Mouse (Mus musculus) gastrocnemius, adult 2 months (tissue): Measurements from ENCODE around the gene Adtrp. TPM values are rescaled to one million over a fixed set of nuclear protein-coding genes. Genes with fewer than 3 reads are reported as not detected.
A peak's percentile ranks its signal among the peaks of the same experiment; 100 is the strongest.

Experiments used
- DNase-seq: peaks from one replicate; pipeline ENCODE4 v3.0.0; 2022
- H3K27ac ChIP-seq: fragments of 200-600 bp; 2 replicates; pipeline ENCODE4 v1.8.1; 2022; ENCODE audit warnings: mild to moderate bottlenecking
- H3K4me3 ChIP-seq: fragments of 200-600 bp; 2 replicates; pipeline ENCODE4 v1.8.1; 2022; ENCODE audit warnings: mild to moderate bottlenecking, moderate library complexity
- CTCF ChIP-seq: fragments of 200-600 bp; IDR thresholded peaks from 2 replicates; pipeline ENCODE4 v1.8.1; 2022; ENCODE audit warnings: antibody characterized with exemption, mild to moderate bottlenecking, moderate library complexity
- intact Hi-C: fragments of 180-260 bp; cut with DNase I; formaldehyde crosslinking; loops from one replicate; pipeline ENCODE4 v1.15.1; 2025
- total RNA-seq, 2 experiments: library from RNA; stranded (reverse); gene quantifications; 2 replicates each; pipeline ENCODE4 v1.2.3; 2021

Gene Adtrp
- total RNA-seq, 2 experiments from 2014 or later: not detected

DNA sequence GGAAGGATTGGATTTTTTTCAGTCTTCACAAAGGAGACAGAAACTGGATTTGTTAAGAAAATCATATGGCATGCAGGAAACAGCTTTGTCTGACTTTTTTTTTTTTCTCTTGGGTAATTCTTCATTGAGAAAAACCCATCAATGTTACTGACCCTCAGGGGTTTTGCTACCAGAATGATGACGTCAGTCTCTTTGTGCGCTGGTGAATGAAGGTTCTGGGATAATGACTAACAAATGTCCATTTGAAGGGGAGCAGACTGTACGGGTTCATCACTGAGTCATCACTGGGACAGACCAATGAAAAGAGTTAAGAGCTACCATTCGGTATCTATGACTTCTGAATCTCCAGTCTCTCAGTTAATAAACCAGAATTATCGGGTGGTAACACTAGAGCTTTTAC is 97.0 kb downstream of the Adtrp start:
- DNase-seq: no peak
- Histone ChIP-seq H3K27ac (no peak overlapping the region), H3K4me3 (no peak overlapping the region)
- intact Hi-C loops: no loop called here
- no peak for TF ChIP-seq CTCF

DNA sequence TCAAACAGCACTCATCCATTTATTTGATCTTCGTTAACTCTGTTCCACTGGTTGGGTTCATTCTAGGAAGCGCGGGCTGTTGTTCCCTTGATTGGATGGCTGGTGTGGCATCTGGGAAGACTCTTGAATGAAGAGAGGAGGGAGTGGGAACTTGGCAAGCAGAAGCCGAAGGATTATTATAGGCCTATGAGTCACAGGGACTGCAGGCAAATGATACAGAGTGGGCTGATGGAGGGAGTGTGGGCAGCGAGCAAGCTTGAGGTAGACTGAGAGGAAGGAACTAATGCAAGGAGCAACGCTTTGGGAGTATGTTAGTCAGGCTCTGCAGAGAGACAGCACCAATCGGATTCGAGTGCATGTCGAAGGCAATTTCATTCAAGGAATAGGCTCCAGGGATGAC is 98.6 kb downstream of the Adtrp start:
- TF ChIP-seq CTCF: no peak
- Histone ChIP-seq H3K27ac (no peak overlapping the region), H3K4me3 (no peak overlapping the region)
- no peak for DNase-seq
- intact Hi-C loops: loop anchor here (5.0 to 10.0 kb wide), 2 partner anchors 298 to 396 kb away; no protein-coding TSS in a partner anchor

DNA sequence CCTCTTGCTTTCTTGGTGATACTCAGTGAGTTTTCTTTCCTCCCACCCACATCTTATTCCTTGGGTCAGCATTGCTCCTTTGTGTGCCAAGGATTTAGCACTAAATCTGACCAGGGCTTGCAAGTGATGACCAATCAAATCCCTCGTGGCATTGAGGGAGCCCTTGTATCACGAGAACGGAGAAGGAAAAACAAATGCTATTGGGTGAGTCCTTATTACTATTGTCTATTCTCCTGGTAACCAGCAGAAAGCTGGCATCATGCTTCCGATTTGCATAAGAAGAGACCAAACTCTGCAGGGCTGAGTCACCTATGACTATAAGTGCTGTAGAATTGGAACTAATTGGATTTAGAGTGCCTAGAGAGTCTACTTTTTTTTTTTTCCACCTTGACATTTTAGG is 99.8 kb downstream of the Adtrp start:
- Histone ChIP-seq H3K27ac (no peak overlapping the region), H3K4me3 (no peak overlapping the region)
- intact Hi-C loops: loop anchor here (5.0 to 10.0 kb wide), 2 partner anchors 300 to 397 kb away; no protein-coding TSS in a partner anchor
- no peak for TF ChIP-seq CTCF
- no peak for DNase-seq

DNA sequence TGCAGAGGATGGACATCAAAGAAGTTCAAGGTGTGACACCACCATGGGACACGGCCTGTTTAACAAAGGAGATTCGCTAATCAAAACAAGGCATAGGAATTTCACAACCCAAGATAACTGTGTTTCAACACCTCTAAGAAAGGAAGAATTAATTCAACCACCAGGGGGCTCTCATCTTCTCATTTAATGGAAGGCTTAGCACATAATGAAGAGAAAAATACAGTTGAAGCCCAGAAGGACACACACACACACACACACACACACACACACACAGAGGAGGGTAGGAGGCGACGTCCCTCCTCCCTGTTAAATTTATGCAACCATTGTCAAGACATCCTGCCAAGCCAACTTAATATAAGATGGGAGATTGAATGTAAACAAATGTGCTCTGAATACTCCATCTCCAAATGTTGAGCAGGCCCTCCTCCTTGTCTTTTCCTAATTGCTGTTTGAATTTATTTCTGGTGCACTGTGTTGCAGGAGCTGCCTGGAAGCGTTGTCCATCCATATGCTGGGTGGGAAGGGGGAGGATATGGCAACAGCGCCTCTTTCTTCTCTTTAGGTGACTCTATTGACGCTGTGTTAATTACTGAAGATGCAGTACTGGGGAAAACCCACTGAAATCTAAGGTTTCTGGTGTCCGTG is 100.4 kb downstream of the Adtrp start:
- intact Hi-C loops: loop anchor here (5.0 to 10.0 kb wide), 2 partner anchors 300 to 398 kb away; no protein-coding TSS in a partner anchor
- DNase-seq: no peak
- peak; percentile 67 for TF ChIP-seq CTCF
- H3K4me3 ChIP-seq: no peak overlapping the region
- no peak overlapping the region for H3K27ac ChIP-seq

DNA sequence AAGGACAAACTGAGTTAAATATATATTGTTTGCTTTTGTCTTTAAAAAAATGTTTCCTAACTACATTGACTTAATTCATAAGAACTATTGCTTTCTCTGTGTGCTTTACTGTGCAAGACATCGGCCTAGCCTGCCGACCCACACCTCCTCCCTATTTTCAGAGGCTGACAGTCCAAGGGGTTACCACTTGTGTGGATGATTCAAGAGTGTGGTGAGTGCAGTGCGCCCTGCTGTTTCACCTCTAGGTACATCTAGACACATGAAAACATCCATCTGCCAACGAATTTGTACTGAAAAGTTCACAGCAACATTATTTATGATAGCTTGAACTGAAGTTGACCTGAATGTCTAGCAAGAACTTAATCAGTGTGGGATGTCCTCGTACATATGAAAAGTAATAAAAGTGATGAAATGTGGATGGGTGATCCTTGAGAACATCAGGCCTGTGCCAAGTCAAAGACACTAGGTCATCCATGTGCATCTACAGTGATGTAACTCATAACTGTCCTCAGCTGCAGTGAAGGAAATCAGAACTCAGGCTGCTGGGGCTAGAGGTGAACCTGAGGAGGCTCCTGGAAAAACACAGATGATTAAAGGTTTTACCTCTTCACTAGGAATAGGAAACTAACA is 106.9 kb downstream of the Adtrp start:
- DNase-seq: no peak
- TF ChIP-seq CTCF: no peak
- H3K4me3 ChIP-seq: no peak overlapping the region
- no peak overlapping the region for H3K27ac ChIP-seq
- intact Hi-C loops: loop anchor here (10.0 kb wide), 1 partner anchor 404 kb away; no protein-coding TSS in a partner anchor

DNA sequence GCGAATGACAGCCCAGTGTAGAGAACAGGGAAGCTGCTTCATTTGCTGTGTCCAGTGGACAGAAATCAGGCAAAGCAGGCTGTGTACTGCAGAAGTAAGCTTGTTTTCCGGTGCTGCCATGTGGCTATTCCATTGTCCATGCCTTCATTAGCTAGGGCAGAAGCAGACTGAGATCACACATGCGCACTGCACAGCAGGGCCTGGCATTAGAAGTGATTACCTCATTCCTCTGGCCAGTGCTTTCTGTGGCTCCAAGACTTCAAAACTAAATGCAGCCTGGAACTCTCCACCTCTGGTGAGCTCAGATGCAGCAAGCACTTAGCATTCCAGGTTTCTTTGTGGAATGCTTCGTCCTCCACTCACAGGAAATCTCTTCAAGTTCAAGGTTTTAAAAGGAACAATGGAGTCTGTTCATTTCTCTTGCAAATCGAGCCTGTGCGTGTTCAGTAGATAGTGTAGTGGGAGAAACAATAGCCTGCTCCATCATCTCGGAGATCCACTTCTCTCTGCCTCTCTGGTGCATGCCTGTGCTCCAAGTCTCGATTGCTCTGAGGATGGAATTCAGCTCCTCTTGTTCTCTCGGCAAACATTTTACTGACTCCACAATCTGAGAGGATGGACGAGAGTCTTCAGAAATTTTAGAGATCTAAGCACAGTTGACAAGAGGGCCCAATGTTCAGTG is 109.7 kb downstream of the Adtrp start:
- TF ChIP-seq CTCF: no peak
- no peak overlapping the region for H3K4me3 ChIP-seq
- no peak overlapping the region for H3K27ac ChIP-seq
- peak; percentile 48 for DNase-seq
- intact Hi-C loops: no loop called here

DNA sequence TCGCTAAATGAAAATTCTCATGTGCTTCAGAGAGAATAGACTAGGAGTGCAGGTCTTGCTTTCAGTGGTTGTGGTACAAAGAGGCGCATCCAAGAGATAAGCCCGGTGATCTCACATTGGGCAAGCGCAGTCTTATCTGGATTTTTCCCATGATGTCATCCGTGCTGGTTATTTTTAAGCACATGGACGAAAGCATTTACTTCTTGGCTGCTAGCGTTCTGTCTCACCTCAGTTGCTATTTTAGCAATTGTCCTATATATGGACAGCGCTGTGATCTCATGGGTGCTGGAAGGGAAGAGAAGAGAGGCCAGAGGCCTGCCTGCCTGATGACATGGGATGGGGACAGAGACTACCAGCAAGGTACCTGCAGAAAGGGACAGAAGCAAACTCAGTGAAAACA is 117.8 kb downstream of the Adtrp start:
- no peak for TF ChIP-seq CTCF
- DNase-seq: no peak
- intact Hi-C loops: no loop called here
- Histone ChIP-seq H3K4me3 (no peak overlapping the region), H3K27ac (no peak overlapping the region)

DNA sequence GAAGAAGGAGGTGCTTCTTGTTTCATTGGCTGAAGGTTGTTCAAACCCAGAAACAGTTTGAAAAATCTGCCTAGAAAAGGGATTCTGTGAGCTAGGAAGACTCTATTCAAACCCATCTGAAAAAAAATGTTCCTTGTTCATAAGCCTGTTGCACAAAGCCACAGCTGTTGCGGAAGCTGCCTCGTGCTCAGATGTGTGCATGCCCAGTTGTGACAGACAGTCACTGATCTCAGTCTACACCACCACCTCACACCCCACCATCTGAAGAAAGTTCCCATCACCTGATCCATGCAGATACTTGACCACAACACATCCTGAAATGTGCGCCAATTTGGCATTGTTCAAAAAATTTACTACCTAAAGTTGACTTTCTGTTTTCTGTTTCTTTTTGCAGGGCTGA is 119.7 kb downstream of the Adtrp start:
- Histone ChIP-seq H3K4me3 (no peak overlapping the region), H3K27ac (no peak overlapping the region)
- intact Hi-C loops: no loop called here
- no peak for DNase-seq
- TF ChIP-seq CTCF: no peak

DNA sequence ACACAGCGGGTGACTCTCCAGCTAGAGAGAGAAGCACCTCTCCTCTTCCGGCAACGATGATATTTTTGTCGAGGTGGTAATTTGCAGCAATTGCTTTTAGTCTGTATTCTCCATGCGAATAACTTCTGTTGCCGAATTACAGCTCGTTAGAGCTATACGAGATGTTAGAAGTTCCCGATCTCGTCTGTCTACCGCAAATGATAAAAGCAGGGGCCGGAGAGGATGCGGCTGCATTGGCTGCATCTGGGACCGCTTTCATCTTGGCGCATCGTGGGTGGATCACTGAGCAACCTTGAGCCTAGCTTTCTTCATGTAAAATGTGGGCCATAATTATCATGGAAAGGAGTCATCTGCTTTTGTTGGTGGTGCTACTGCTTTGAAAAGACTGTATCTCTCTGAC is 128.2 kb downstream of the Adtrp start:
- no peak for DNase-seq
- H3K4me3 ChIP-seq: no peak overlapping the region
- intact Hi-C loops: no loop called here
- no peak for TF ChIP-seq CTCF
- no peak overlapping the region for H3K27ac ChIP-seq

DNA sequence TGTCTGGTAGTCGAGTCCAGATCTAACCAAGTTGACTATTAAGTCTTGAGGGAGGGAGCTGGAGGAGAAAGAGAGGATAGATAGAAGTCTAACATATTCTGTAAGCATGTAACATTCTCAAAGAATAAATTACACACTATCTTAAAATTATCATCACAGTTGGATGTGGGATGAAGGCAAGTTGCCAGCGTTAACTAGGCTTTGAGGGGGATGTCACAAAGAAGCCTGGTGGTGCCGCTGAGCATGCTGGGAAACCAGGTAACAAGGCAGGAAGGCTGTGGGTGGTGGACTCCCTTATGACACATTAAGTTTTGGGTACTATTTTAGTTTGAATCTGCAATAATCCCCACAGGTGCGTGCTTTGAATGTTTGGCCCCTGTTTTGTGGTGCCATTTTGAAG is 129.4 kb downstream of the Adtrp start:
- intact Hi-C loops: no loop called here
- no peak for TF ChIP-seq CTCF

More for the DNA sequence above, 129.4 kb downstream of the Adtrp start:
- no peak for DNase-seq
- H3K4me3 ChIP-seq: no peak overlapping the region
- no peak overlapping the region for H3K27ac ChIP-seq

Other genes with a start within 250 kb of the Adtrp start
- 10 to 100 TPM; 24.8 to 29.0 TPM for gene Tmem170b, start 241.8 kb downstream of the Adtrp start, total RNA-seq
- gene Hivep1, start 204.3 kb upstream of the Adtrp start, total RNA-seq: 10 to 100 TPM; 15.6 to 20.5 TPM